8 mouse cellular contexts compared by ENCODE assay signal in the genomic region with DNA sequence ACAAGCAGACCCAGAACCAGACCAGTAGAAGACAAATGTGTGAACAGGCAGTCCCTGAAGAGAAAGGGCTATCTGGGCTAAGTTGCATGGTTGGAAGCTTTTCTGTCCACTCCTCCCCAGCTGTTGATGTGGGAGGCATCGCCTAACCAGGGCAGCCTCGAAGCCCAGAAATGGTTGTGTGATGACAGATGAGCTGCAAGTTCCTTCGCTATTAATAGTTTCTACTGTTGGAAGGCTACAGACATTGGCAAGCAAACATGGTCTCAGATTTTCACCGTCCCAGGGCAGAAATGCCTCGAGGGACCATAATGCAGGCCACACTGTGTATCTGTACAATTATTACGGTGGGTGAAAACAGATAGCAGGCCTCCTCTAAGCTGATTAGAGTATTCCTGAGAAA. TPM values are rescaled to one million over a fixed set of nuclear protein-coding genes. Genes with fewer than 3 reads are reported as not detected.
DNase-seq lines count a peak whose midpoint lies in the region; ATAC-seq and TF ChIP-seq lines count a peak whose summit lies in the region.

No protein-coding gene starts in this region.

- no peaks in the 10 kb centered on the region for H3K9me3 ChIP-seq in embryonic facial prominence, embryonic 14.5 days (ENCODE audit: control insufficient read depth, low read length)
- no peaks in the 10 kb centered on the region; the same call in 1 of the 2 replicates for H3K9me3 ChIP-seq in heart, embryonic 16.5 days (replicated peaks; ENCODE audit: control insufficient read depth, low read length)

- TF ChIP-seq CTCF in thymus, adult 2 months (IDR thresholded peaks at IDR 0.05; ENCODE audit: borderline replicate concordance, control insufficient read depth, extremely low read depth, insufficient read depth, low read length, poor library complexity), result no peak

- peak; percentile 23 for DNase-seq in kidney, postnatal 10 days
- no peak for DNase-seq in kidney, postnatal 25 days
- peak; percentile 63 for DNase-seq in embryonic facial prominence, embryonic 14.5 days (ENCODE audit: low spot score)
- DNase-seq in lung, postnatal 4 days, result peak; percentile 34 to 73
- DNase-seq in thymus, postnatal 14 days, result no peak
- no peak for DNase-seq in thymus, adult 2 months

- peak overlapping the region; percentile 100; the same call in 1 of the 2 replicates for H3K4me2 ChIP-seq in embryonic facial prominence, embryonic 14.5 days (ENCODE audit: low read depth, low read length)
- H3K4me2 ChIP-seq in heart, embryonic 16.5 days (ENCODE audit: low read depth, low read length), result peak overlapping the region; percentile 99

- H3K27ac ChIP-seq in embryonic facial prominence, embryonic 14.5 days (replicated peaks; ENCODE audit: low read depth, low read length), result no peak overlapping the region
- peak overlapping the region; percentile 92 for H3K27ac ChIP-seq in heart, embryonic 16.5 days (ENCODE audit: low read length)
- H3K27ac ChIP-seq in thymus, adult 2 months (ENCODE audit: control insufficient read depth, insufficient read depth, low read length), result no peak overlapping the region

- H3K36me3 ChIP-seq in embryonic facial prominence, embryonic 14.5 days (ENCODE audit: control insufficient read depth, insufficient read depth, low read length), result no peaks in the 10 kb centered on the region
- no peaks in the 10 kb centered on the region for H3K36me3 ChIP-seq in heart, embryonic 16.5 days (ENCODE audit: control insufficient read depth, insufficient read depth)
- H3K36me3 ChIP-seq in thymus, adult 2 months (ENCODE audit: control insufficient read depth, insufficient read depth, low read length), result no peaks in the 10 kb centered on the region

- ATAC-seq in embryonic facial prominence, embryonic 14.5 days (ENCODE audit: low read depth), result no peak
- ATAC-seq in heart, embryonic 16.5 days (replicated peaks; ENCODE audit: extremely low read depth, insufficient read depth, low FRiP score), result peak; percentile 62
- ATAC-seq in erythroid progenitor cell, adult 5-6 weeks (replicated peaks; ENCODE audit: low FRiP score, poor library complexity, severe bottlenecking), result no peak

- peaks cover 7% of the 10 kb centered on the region for H3K4me1 ChIP-seq in embryonic facial prominence, embryonic 14.5 days (ENCODE audit: control insufficient read depth, insufficient read depth, low read length)
- H3K4me1 ChIP-seq in heart, embryonic 16.5 days (ENCODE audit: control insufficient read depth, insufficient read depth, low read length), result peaks cover 34% of the 10 kb centered on the region
- 0 out of 2 replicates have a peak, but pooled peaks cover 4% of the 10 kb centered on the region for H3K4me1 ChIP-seq in thymus, adult 2 months (replicated peaks; ENCODE audit: control insufficient read depth, insufficient read depth, low read length)

- no peak overlapping the region for H3K9ac ChIP-seq in embryonic facial prominence, embryonic 14.5 days (ENCODE audit: low read depth, low read length)
- peak overlapping the region; percentile 85 for H3K9ac ChIP-seq in heart, embryonic 16.5 days (ENCODE audit: low read length)

- H3K27me3 ChIP-seq in embryonic facial prominence, embryonic 14.5 days (replicated peaks; ENCODE audit: control insufficient read depth, insufficient read depth, low read length), result peaks cover 24% of the 10 kb centered on the region
- 0 out of 2 replicates have a peak, but pooled peaks cover 2% of the 10 kb centered on the region for H3K27me3 ChIP-seq in heart, embryonic 16.5 days (ENCODE audit: control insufficient read depth, insufficient read depth, low read length)
- no peaks in the 10 kb centered on the region; the same call in 1 of the 2 replicates for H3K27me3 ChIP-seq in thymus, adult 2 months (ENCODE audit: control insufficient read depth, insufficient read depth, low read length)

- 50% methylated on average over 6 of the region's 6 CpGs for WGBS in embryonic facial prominence, embryonic 14.5 days
- 14% methylated on average over 6 of the region's 6 CpGs for WGBS in heart, embryonic 16.5 days
- 82% methylated on average over 6 of the region's 6 CpGs for WGBS in thymus, adult 2 months

- no peak overlapping the region for H3K4me3 ChIP-seq in embryonic facial prominence, embryonic 14.5 days (ENCODE audit: low read depth, low read length)
- peak overlapping the region; percentile 58 for H3K4me3 ChIP-seq in heart, embryonic 16.5 days (ENCODE audit: low read length)
- H3K4me3 ChIP-seq in thymus, adult 2 months (ENCODE audit: control insufficient read depth, insufficient read depth, low read length), result no peak overlapping the region

- TF ChIP-seq POLR2A in thymus, adult 2 months (IDR thresholded peaks at IDR 0.05; ENCODE audit: control insufficient read depth, extremely low read depth, insufficient read depth, low read length, poor library complexity), result no peak

RNA-seq across cellular contexts. Expression of gene Ppp1r3d, which starts 1.7 kb away (rescaled TPM):
- 5.2 and 6.9 TPM in 2 replicates for polyA plus RNA-seq in embryonic facial prominence, embryonic 14.5 days (2014; fragmentation: Nextera tagmentation; extraction: Ambion mirVana)
- 21.0 and 22.9 TPM in 2 replicates for polyA plus RNA-seq in heart, embryonic 16.5 days (2015; fragmentation: Nextera tagmentation; extraction: Ambion mirVana)
- total RNA-seq in erythroid progenitor cell, adult 5-6 weeks (2015; ENCODE audit: low replicate concordance), result 1.8 and 2.1 TPM in 2 replicates
- 0.45 and 0.90 TPM in 2 replicates for total RNA-seq in erythroid progenitor cell, adult 5-6 weeks (2017; ENCODE audit: low replicate concordance)
- polyA plus RNA-seq in thymus, adult 2 months (2012; rRNA removed), result 2.1 and 2.8 TPM in 2 replicates

RNA-seq across cellular contexts. Expression of gene Fam217b, which starts 1.7 kb away (rescaled TPM):
- polyA plus RNA-seq in embryonic facial prominence, embryonic 14.5 days (2014; fragmentation: Nextera tagmentation; extraction: Ambion mirVana), result 5.8 and 7.3 TPM in 2 replicates
- 6.6 and 6.8 TPM in 2 replicates for polyA plus RNA-seq in heart, embryonic 16.5 days (2015; fragmentation: Nextera tagmentation; extraction: Ambion mirVana)
- 1.1 and 1.7 TPM in 2 replicates for total RNA-seq in erythroid progenitor cell, adult 5-6 weeks (2015; ENCODE audit: low replicate concordance)
- 0.76 and 1.4 TPM in 2 replicates for total RNA-seq in erythroid progenitor cell, adult 5-6 weeks (2017; ENCODE audit: low replicate concordance)
- 0.70 and 1.0 TPM in 2 replicates for polyA plus RNA-seq in thymus, adult 2 months (2012; rRNA removed)

RNA-seq across cellular contexts. Expression of gene Sycp2, which starts 5.1 kb away (rescaled TPM):
- polyA plus RNA-seq in embryonic facial prominence, embryonic 14.5 days (2014; fragmentation: Nextera tagmentation; extraction: Ambion mirVana), result 0.18 TPM in 2 replicates
- 0.12 and 0.20 TPM in 2 replicates for polyA plus RNA-seq in heart, embryonic 16.5 days (2015; fragmentation: Nextera tagmentation; extraction: Ambion mirVana)
- 6.3 TPM in 1 of 2 replicates, not detected in the other for total RNA-seq in erythroid progenitor cell, adult 5-6 weeks (2015; ENCODE audit: low replicate concordance)
- total RNA-seq in erythroid progenitor cell, adult 5-6 weeks (2017; ENCODE audit: low replicate concordance), result 2.9 TPM in 1 of 2 replicates, not detected in the other
- not detected in 2 replicates for polyA plus RNA-seq in thymus, adult 2 months (2012; rRNA removed)

RNA-seq across cellular contexts. Expression of gene Cdh26, which starts 17.7 kb away (rescaled TPM):
- polyA plus RNA-seq in embryonic facial prominence, embryonic 14.5 days (2014; fragmentation: Nextera tagmentation; extraction: Ambion mirVana), result 2.5 and 3.9 TPM in 2 replicates
- polyA plus RNA-seq in heart, embryonic 16.5 days (2015; fragmentation: Nextera tagmentation; extraction: Ambion mirVana), result 0.15 and 0.18 TPM in 2 replicates
- total RNA-seq in erythroid progenitor cell, adult 5-6 weeks (2015; ENCODE audit: low replicate concordance), result not detected in 2 replicates
- not detected in 2 replicates for total RNA-seq in erythroid progenitor cell, adult 5-6 weeks (2017; ENCODE audit: low replicate concordance)
- polyA plus RNA-seq in thymus, adult 2 months (2012; rRNA removed), result 0.04 and 0.13 TPM in 2 replicates

Comparison
In these comparisons a context has a peak if more than half of its experiments do, and no peak if none do; other contexts are left out.
1. DNase-seq: peak in kidney, postnatal 10 days (single experiment), embryonic facial prominence, embryonic 14.5 days (single experiment) and lung, postnatal 4 days (2 of 2); none in kidney, postnatal 25 days (0 of 2), thymus, postnatal 14 days (single experiment) and thymus, adult 2 months (single experiment).